Mouse (Mus musculus) hindbrain, embryonic 14.5 days (tissue): ENCODE data around the gene Atoh8. TPM values are rescaled to one million over a fixed set of nuclear protein-coding genes. Genes with fewer than 3 reads are reported as not detected.

Experiments
- ATAC-seq: fragments of 200-750 bp; cut with Nextera tagmentation; 2 replicates; pipeline ENCODE4 v1.8.0; 2017; ENCODE audit warnings: moderate number of reproducible peaks, mild to moderate bottlenecking, moderate TSS enrichment, moderate library complexity; ENCODE audit not compliant: low FRiP score
- DNase-seq: peaks from one replicate; pipeline ENCODE4 v3.0.0-alpha.2; 2015; ENCODE audit warnings: low spot score
- H3K27ac ChIP-seq: fragments of 300-500 bp; sonication (generic); 2 replicates; pipeline ENCODE4 v1.5.1; 2014; ENCODE audit warnings: mild to moderate bottlenecking, moderate library complexity
- H3K27me3 ChIP-seq: fragments of 300-500 bp; sonication (generic); 2 replicates; pipeline ENCODE4 v1.6.1; 2014; ENCODE audit warnings: mild to moderate bottlenecking, low read length, mixed read lengths; ENCODE audit not compliant: control insufficient read depth, insufficient read depth
- H3K36me3 ChIP-seq: fragments of 300-500 bp; sonication (generic); replicated peaks from 2 replicates; pipeline ENCODE4 v1.6.1; 2014; ENCODE audit not compliant: control insufficient read depth, insufficient read depth
- H3K4me1 ChIP-seq: fragments of 300-500 bp; sonication (generic); replicated peaks from 2 replicates; pipeline ENCODE4 v1.6.1; 2014; ENCODE audit warnings: antibody characterized with exemption, low read length, mixed read lengths; ENCODE audit not compliant: control insufficient read depth, insufficient read depth
- H3K4me2 ChIP-seq: fragments of 300-500 bp; sonication (generic); replicated peaks from 2 replicates; pipeline ENCODE4 v1.6.1; 2014; ENCODE audit warnings: mild to moderate bottlenecking, moderate library complexity
- H3K4me3 ChIP-seq: fragments of 300-500 bp; sonication (generic); replicated peaks from 2 replicates; pipeline ENCODE4 v1.5.1; 2014; ENCODE audit warnings: mild to moderate bottlenecking, low read length
- H3K9ac ChIP-seq: fragments of 300-500 bp; sonication (generic); 2 replicates; pipeline ENCODE4 v1.6.1; 2014
- H3K9me3 ChIP-seq: fragments of 300-500 bp; sonication (generic); 2 replicates; pipeline ENCODE4 v1.6.1; 2016; ENCODE audit warnings: low read length; ENCODE audit not compliant: control insufficient read depth
- WGBS: fragments of 180-500 bp; shearing (Covaris S2); extraction: QIAGEN DNeasy Blood & Tissue Kit; methylation state at CpG from one replicate; pipeline ENCODE4 v1.1.7; 2014; 5-methylcytosine and 5-hydroxymethylcytosine counted together
- polyA plus RNA-seq: library from polyadenylated mRNA; unstranded; fragments of >200 nt; fragmentation: Nextera tagmentation; extraction: Ambion mirVana; gene quantifications from 2 replicates; pipeline ENCODE4 v1.2.1, GENCODE M21; 2014

The Atoh8 gene
- 3.0 and 3.3 TPM in 2 replicates for polyA plus RNA-seq

DNA sequence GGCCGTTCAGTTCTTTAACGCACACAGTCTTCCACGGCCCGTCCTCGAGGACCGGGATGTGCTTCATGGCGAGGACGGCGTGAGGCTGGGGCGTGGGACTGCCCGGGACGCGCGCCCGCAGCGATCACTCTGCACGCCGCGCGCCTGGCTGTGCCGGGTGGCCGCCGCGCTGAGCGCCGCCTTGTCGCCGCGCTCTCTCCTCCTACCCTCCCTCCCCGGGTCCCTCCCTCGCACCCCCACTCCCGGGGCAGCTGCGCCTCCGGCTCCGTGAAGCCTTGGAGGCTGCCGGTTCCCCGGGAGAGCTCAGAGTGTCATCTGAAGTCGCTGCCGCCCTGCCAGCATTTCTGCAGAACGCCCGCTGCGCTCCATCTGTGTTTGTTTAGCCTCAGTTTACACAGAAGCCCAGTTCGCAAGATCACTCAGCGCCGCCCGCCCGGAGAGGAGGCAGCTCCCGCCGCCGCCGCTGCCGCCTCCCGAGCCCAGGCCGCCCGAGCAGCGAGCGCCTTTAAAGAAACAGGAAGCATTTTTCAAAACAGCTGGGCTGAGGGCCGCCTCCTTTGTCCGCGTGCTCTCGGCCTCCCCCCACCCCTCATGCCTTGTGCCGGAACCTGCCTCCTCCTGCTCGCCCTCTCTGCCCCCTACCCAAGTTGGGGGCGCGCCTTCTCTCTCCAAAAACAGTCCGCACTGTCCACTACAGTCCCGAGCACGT is at the start of gene Atoh8:
TSS of gene Atoh8 (minus strand) at position 480 of the 709 bp plus-strand sequence.
- no peak for DNase-seq
- peak within 1 kb of the TSS; percentile 47; the same call in 1 of the 2 replicates for H3K27ac ChIP-seq
- H3K9me3 ChIP-seq = no peaks in the 10 kb centered on the region
- ATAC-seq = peak; percentile 32; the same call in 1 of the 2 replicates
- H3K4me2 ChIP-seq = peak within 1 kb of the TSS; percentile 99
- H3K27me3 ChIP-seq = peaks cover 61% of the 10 kb centered on the region
- peak within 1 kb of the TSS; percentile 55 for H3K9ac ChIP-seq
- peak within 1 kb of the TSS; percentile 49 for H3K4me3 ChIP-seq
- under 1% methylated on average over 67 of the region's 68 CpGs for WGBS
- H3K4me1 ChIP-seq = peaks cover 10% of the 10 kb centered on the region
- no peaks in the 10 kb centered on the region for H3K36me3 ChIP-seq

DNA sequence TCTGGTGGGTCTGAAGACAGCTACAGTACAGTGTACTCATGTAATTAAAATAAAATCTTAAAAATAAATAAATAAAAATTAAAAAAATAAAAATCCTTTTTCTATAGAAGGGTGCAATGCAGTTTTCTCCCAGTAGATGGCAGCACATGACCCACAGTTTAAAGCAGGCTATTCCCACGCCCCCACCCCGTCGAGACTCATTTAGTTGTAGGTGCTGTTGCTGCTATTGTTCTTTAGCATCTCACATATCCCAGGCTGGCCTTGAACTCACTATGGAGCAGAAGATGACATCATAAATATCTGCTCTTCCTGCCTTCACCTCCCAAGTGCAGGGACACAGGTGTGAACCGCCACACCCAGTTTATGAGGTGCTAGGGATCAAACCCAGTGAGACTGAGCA is 48.5 kb upstream of the Atoh8 start:
- ATAC-seq = no peak

DNA sequence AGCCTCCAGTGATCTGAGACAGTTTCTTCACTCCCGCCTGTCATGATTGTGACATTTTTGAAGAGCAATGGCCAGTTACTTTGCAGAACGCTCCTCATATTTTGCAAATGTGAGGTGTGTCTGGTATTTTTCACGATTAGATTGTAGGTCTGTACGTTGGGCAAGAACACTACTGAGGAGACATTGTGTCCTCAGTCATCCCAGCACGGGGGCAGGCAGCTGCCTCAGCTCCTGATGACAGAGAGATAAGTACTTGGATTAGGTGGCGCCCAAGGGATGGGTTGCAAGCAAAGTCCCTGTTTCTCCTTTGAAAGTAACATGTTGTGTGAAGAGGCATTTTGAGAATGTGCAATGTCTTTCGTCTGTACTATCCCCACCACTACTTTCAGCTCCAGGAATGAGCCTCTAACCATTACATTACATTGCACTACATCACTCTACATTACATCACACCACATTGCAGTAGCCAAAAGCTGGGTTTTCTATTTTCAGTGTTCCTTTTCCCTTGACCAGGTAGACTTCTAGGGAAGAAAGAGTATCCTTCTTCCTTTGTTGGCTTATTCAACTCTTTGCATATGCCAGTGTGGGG is 45.1 kb upstream of the Atoh8 start:
- Histone ChIP-seq H3K27me3 (no peaks in the 10 kb centered on the region), H3K27ac (no peak overlapping the region), H3K9me3 (no peaks in the 10 kb centered on the region), H3K4me3 (no peak overlapping the region), H3K9ac (no peak overlapping the region), H3K4me1 (no peaks in the 10 kb centered on the region), H3K36me3 (no peaks in the 10 kb centered on the region), H3K4me2 (no peak overlapping the region)
- DNase-seq (no peak), ATAC-seq (no peak)
- WGBS = 85% methylated on average over 7 of the region's 7 CpGs

More for the DNA sequence above, 48.5 kb upstream of the Atoh8 start:
- no peak for DNase-seq
- Histone ChIP-seq H3K27me3 (no peaks in the 10 kb centered on the region), H3K9me3 (no peaks in the 10 kb centered on the region), H3K4me1 (no peaks in the 10 kb centered on the region), H3K4me2 (no peak overlapping the region), H3K36me3 (no peaks in the 10 kb centered on the region), H3K27ac (no peak overlapping the region), H3K4me3 (no peak overlapping the region), H3K9ac (no peak overlapping the region)
- WGBS = 25% methylated on average over 4 of the region's 4 CpGs

DNA sequence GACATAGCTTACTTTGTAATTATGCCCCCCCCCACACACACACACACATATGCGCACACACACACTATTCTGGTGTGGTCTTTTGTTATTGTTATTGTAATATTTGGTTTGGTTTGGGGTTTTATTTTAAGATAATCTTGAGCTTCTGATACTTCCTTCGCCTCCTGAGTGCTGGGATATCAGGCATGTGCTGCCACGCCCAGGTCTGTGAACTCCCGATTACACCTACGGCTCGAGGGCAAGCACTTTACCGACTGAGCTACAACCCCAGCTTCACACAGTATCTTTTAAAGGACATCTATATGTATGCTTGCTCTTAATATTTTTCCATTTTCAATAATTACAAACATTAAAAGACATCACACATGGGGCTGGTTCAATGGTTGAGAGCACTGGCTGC is 44.1 kb upstream of the Atoh8 start:
- no peak overlapping the region for H3K4me2 ChIP-seq
- no peak for ATAC-seq
- no peak for DNase-seq
- H3K4me3 ChIP-seq = no peak overlapping the region
- H3K27ac ChIP-seq = no peak overlapping the region
- H3K27me3 ChIP-seq = no peaks in the 10 kb centered on the region
- H3K4me1 ChIP-seq = no peaks in the 10 kb centered on the region
- WGBS = 94% methylated on average over 7 of the region's 7 CpGs
- no peak overlapping the region for H3K9ac ChIP-seq
- no peaks in the 10 kb centered on the region for H3K9me3 ChIP-seq
- no peaks in the 10 kb centered on the region for H3K36me3 ChIP-seq

DNA sequence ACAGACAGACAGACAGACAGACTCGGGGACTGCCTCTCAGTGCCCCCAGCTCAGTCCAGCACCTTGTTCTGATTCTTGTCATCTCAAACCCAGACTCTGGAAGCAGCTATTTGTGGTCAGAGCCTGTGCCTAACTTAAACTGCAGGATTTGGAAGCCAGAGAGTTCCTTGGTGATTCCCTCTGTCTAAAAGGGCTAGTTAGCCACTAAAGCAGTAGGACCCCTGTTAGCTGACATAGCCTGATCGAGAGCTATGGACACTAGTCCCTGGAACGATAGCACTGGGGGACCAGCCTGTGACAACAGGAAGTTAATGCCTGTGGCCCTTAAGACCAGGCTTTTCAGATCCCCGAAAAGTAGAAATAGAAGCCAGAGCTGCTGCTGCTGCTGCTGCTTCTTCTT is 43.5 kb upstream of the Atoh8 start:
- no peaks in the 10 kb centered on the region for H3K4me1 ChIP-seq
- H3K27ac ChIP-seq = no peak overlapping the region
- H3K4me3 ChIP-seq = no peak overlapping the region
- DNase-seq (no peak), ATAC-seq (no peak)
- no peak overlapping the region for H3K4me2 ChIP-seq
- H3K36me3 ChIP-seq = no peaks in the 10 kb centered on the region
- no peaks in the 10 kb centered on the region for H3K9me3 ChIP-seq
- H3K9ac ChIP-seq = no peak overlapping the region
- 70% methylated on average over 4 of the region's 4 CpGs for WGBS
- H3K27me3 ChIP-seq = no peaks in the 10 kb centered on the region

DNA sequence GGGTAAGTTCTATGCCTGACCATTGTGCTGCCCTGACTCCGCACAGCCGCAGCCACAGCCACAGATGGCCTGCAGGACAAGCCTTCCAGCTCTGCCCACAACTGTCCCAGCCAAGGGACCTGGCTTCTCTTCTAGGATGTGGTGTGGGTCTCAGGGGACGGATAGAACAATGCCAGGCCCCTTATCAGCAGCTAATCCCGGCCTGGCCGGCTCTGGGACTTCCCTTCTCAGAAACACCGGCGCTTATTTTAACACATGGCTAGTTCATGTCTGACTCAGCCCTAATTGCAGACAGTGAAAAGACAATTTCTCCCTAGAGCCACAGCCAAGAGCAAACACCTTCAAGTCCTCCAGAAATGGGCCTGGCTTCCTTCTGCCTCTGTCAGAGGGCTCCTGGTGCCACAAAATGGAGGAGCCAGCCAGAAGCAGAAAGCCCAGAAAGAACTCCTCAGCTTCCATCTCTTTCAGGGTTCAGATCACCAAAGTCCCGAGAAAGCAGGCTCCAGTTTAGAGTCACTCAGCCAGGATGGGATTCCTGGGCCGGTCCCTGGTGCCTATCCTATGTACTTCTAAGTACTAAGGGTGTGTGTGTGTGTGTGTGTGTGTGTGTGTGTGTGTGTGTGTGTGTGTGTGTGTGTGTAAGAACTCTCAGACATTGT is 42.3 kb upstream of the Atoh8 start:
- no peak overlapping the region for H3K9ac ChIP-seq

DNA sequence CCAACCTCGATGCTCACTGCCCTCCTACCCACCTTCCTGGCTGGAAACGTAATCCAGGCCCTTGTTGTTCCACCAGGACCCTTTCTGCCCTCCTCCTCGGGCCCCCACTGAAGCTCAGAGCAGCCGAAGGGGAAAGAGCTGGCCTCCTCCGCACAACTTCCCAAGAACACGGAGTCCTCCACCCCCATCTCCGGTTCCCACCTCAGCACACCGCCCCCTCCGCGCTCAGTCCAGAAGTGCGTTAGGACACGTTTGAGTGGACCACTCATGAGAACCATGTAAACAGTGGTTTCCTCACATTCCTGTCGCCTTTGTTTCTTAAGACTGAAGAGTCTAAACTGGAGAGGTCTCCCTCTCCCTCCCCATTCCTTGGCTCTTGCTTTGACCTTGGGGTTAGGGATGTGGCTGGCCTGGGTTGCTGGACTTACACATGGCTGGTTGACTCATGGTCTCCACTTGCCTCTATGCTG is 41.6 kb upstream of the Atoh8 start:
- Histone ChIP-seq H3K4me3 (no peak overlapping the region), H3K9me3 (no peaks in the 10 kb centered on the region), H3K36me3 (no peaks in the 10 kb centered on the region), H3K27ac (no peak overlapping the region), H3K9ac (no peak overlapping the region), H3K27me3 (no peaks in the 10 kb centered on the region), H3K4me1 (no peaks in the 10 kb centered on the region), H3K4me2 (no peak overlapping the region)
- DNase-seq (no peak), ATAC-seq (no peak)
- 91% methylated on average over 13 of the region's 13 CpGs for WGBS

More for the DNA sequence above, 42.3 kb upstream of the Atoh8 start:
- ATAC-seq (no peak), DNase-seq (no peak)
- H3K4me2 ChIP-seq = no peak overlapping the region
- H3K4me1 ChIP-seq = no peaks in the 10 kb centered on the region
- no peaks in the 10 kb centered on the region for H3K9me3 ChIP-seq
- no peaks in the 10 kb centered on the region for H3K27me3 ChIP-seq
- no peak overlapping the region for H3K4me3 ChIP-seq
- 79% methylated on average over 9 of the region's 9 CpGs for WGBS
- no peaks in the 10 kb centered on the region for H3K36me3 ChIP-seq
- no peak overlapping the region for H3K27ac ChIP-seq

DNA sequence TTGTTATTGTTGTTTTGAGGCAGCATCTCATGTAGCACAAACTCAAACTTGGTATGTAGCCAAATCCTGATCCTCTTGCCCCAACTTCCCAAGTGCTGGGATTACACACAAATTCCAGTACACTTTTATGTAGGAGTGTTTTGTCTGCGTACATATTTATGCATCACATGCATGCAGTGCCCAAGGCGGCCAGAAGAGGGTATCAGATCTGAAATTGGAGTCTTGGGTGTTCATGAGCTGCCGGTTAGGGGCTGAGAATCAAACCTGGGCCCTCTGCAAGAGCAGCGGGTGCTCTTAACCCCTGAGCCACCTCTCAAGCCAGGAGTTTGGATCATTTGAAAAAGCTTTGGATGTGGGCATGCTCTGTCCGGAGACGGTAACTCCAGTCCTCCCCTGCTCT is 40.8 kb upstream of the Atoh8 start:
- Histone ChIP-seq H3K9me3 (no peaks in the 10 kb centered on the region), H3K36me3 (no peaks in the 10 kb centered on the region), H3K4me2 (no peak overlapping the region), H3K9ac (no peak overlapping the region), H3K27me3 (no peaks in the 10 kb centered on the region), H3K4me1 (no peaks in the 10 kb centered on the region), H3K27ac (no peak overlapping the region), H3K4me3 (no peak overlapping the region)
- 89% methylated on average over 6 of the region's 6 CpGs for WGBS
- no peak for DNase-seq
- ATAC-seq = no peak

DNA sequence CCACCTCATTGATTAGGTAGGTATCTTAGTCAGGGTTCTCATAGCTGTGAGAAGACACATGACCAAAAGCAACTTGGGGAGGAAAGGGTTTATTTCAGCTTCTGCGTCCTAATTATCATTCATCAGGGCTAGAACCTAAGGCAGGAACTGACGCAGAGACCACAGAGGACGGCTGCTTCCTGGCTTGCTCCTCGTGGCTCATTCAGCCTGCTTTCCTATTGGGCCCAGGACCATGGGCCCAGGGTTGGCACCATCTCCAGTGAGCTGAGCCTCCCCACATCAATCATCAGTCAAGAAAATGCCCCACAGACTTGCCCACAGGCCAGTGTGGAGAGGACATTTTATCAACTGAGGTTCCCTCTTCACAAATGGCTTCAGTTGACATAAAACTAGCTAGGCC is 40.1 kb upstream of the Atoh8 start:
- no peaks in the 10 kb centered on the region for H3K9me3 ChIP-seq
- no peaks in the 10 kb centered on the region for H3K27me3 ChIP-seq
- H3K4me2 ChIP-seq = no peak overlapping the region
- no peaks in the 10 kb centered on the region for H3K4me1 ChIP-seq
- no peak overlapping the region for H3K4me3 ChIP-seq
- H3K27ac ChIP-seq = no peak overlapping the region
- no peaks in the 10 kb centered on the region for H3K36me3 ChIP-seq
- no peak for DNase-seq
- ATAC-seq = no peak
- WGBS = 86% methylated on average over 4 of the region's 4 CpGs
- no peak overlapping the region for H3K9ac ChIP-seq
